Mouse (Mus musculus) macrophage (primary cell): ENCODE measurements around the gene Tead2. TPM values are rescaled to one million over a fixed set of nuclear protein-coding genes. Genes with fewer than 3 reads are reported as not detected.

Source experiments
- H3K27ac ChIP-seq: fragments of 350-480 bp; formaldehyde crosslinking; 2 replicates; pipeline ENCODE4 v1.9.0; 2021
- H3K36me3 ChIP-seq: fragments of 350-480 bp; formaldehyde crosslinking; 2 replicates; pipeline ENCODE4 v1.9.0; 2021; ENCODE audit errors: inconsistent target
- H3K4me3 ChIP-seq: fragments of 350-480 bp; formaldehyde crosslinking; 2 replicates; pipeline ENCODE4 v1.9.0; 2021; ENCODE audit errors: inconsistent target
- H3K79me2 ChIP-seq: fragments of 350-480 bp; formaldehyde crosslinking; 2 replicates; pipeline ENCODE4 v1.9.0; 2021; ENCODE audit errors: inconsistent target
- WGBS: methylation state at CpG from one replicate; pipeline ENCODE4 v1.1.7; 2026; ENCODE audit warnings: inconsistent platforms; ENCODE audit not compliant: missing documents; 5-methylcytosine and 5-hydroxymethylcytosine counted together
- polyA plus RNA-seq: library from polyadenylated mRNA; stranded (reverse); fragments of 250-400 nt; gene quantifications from 3 replicates; pipeline ENCODE4 v1.2.4, GENCODE M21; 2018; ENCODE audit warnings: inconsistent platforms

Gene Tead2
- polyA plus RNA-seq, 1 experiment from 2014 or later = not detected

DNA sequence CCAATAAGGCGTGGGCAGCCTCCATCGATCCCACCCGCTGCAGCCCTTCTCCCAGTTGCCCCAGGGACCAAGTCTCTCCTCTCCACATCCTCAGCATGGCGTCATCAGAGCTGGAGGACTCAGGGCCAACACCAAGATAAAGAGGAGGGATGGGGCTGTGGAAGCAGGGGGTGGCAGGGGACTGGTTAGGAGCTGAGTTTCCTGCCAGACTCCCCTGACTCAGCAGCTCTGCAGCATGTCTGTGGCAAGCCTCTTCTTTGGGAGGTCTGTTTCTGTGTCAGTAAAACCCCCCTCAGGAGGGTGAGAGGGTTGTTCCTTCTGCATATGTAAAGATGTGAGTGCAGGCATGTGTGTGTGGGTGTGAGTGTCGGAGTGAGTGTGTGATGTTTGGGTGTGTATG, 18.6 kb upstream of the Tead2 start:
- Histone ChIP-seq H3K4me3 (no peak overlapping the region), H3K36me3 (no peaks in the 10 kb centered on the region), H3K79me2 (no peaks in the 10 kb centered on the region), H3K27ac (no peak overlapping the region)
- WGBS = 60% methylated on average over 5 of the region's 5 CpGs

DNA sequence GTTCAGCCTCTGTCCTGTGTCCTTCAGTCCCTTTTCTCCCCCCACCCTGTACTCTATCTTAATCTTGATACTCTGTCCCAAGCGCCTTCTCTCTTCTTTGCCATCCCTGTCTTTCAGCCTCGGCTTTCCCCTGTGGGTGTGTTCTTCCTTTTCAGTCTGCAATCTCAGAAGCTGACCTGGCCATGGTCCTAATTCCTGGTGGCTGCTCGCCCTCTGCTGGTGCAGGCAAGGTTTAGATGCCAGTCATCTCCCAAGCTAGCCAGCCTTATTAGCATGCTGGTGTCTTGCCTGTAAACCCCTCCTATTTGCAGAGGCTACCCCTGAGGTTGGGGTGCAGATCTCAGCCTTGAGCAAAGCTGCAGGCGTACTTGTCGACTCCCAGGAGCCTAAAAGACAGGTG, 17.1 kb upstream of the Tead2 start:
- WGBS = 16% methylated on average over 5 of the region's 5 CpGs

DNA sequence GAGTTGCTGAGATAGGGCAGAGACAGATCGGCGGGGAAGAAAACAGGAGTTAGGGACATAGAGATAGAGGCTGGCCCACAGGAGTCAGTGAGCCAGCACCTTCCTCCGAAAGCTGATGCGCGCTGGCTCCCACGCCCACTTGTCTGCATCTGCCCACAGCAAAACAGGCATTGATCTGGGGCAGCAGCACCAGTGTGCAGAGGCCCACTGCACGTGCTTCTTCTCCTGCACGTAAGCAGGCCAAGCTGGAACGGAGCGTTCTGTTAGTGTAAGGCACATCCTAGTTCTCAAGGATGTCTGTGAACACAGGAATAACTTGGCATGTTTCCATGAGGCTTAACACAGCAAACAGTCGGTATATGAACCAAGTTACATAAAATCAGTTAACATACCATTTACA, 16.6 kb upstream of the Tead2 start:
- no peaks in the 10 kb centered on the region for H3K36me3 ChIP-seq
- H3K4me3 ChIP-seq = no peak overlapping the region
- WGBS = 91% methylated on average over 11 of the region's 11 CpGs
- H3K27ac ChIP-seq = no peak overlapping the region
- H3K79me2 ChIP-seq = no peaks in the 10 kb centered on the region

More for the DNA sequence above, 17.1 kb upstream of the Tead2 start:
- no peaks in the 10 kb centered on the region for H3K79me2 ChIP-seq
- H3K27ac ChIP-seq = no peak overlapping the region
- H3K4me3 ChIP-seq = no peak overlapping the region
- H3K36me3 ChIP-seq = no peaks in the 10 kb centered on the region

DNA sequence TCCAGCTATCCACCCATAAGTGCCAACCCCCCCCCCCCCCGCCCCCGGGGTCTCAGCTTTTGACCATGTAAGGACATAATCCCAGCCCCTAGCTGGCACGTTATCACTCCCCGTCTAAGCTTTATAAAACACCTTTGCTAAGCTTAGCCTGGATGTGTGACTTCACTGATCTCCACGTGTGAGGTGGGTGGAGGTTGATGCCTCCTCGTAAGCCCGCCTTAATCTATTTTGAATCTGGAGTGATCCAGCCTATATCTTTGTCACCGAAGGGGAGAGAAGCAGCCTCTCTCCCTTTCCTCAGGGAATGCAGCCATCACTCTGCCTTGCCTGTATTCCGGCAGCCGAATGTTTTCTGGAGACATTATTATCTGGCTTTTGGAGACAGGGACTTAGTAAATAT, 12.9 kb upstream of the Tead2 start:
- Histone ChIP-seq H3K36me3 (no peaks in the 10 kb centered on the region), H3K4me3 (no peak overlapping the region), H3K79me2 (no peaks in the 10 kb centered on the region), H3K27ac (no peak overlapping the region)
- 82% methylated on average over 8 of the region's 10 CpGs for WGBS

DNA sequence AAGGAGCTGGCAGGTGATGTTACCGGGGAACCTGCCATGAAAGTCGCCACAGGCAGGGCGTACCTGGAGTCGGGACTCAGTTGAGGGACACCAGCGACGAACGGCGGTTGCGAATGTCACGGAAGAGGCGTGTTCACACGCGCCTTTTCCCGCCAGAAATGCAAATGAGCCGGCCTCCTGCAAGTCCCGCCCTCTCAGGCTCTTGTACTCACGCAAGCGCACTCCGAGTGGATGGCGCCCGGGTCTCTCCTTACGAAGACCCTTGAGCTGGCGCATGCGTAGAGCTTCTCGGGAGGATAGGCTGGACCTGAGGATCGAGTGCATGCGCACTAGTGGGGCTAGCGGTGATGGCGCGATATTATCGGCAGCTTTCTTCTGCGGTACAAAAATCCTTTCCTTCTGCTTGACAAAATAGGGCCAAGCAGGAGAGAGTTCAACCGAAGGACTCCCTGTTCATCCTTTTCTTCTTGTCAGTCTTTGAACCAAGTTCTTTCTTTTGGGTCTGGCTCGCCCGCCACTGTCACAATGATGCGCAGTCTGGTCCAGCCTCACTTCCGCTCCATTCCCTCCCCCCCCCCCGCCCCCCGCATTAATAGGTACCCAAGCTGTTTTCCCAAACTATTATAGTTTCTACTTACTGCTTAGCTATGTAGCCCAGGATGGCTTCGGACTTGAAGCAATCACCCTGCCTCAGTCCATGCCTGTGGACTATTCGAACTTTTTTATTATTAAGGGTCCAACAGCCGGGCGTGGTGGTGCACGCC, 11.0 kb upstream of the Tead2 start, which contains the start of gene Ccdc155:
Gene Ccdc155, minus strand, starts transcription at position 513 of the 764 bp plus-strand sequence.
- Histone ChIP-seq H3K36me3 (no peaks in the 10 kb centered on the region), H3K27ac (no peak within 1 kb of the TSS), H3K4me3 (peak within 1 kb of the TSS; percentile 29), H3K79me2 (no peaks in the 10 kb centered on the region)
- 5% methylated on average over 41 of the region's 44 CpGs for WGBS

DNA sequence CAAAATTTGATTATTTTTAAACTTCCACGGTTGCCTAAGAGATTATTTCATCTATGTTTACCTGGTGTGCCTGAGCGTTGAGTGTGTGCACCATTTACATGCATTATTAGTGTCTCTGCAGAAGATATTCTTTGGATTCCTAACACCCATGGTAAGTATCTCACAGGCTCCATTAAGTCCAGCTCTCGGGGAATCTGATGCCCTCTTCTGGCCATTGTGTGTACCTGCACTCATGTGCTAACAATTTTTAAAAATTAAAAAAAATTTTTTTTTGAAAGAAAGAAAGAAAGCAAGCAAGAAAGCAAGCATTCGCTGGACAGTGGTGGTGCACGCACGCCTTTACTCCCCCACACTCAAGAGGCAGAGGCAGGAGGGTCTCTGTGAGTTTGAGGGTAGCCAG, 7.3 kb upstream of the Tead2 start:
- H3K27ac ChIP-seq = no peak overlapping the region
- H3K36me3 ChIP-seq = no peaks in the 10 kb centered on the region
- no peak overlapping the region for H3K4me3 ChIP-seq
- WGBS = 89% methylated on average over 6 of the region's 6 CpGs
- H3K79me2 ChIP-seq = no peaks in the 10 kb centered on the region

DNA sequence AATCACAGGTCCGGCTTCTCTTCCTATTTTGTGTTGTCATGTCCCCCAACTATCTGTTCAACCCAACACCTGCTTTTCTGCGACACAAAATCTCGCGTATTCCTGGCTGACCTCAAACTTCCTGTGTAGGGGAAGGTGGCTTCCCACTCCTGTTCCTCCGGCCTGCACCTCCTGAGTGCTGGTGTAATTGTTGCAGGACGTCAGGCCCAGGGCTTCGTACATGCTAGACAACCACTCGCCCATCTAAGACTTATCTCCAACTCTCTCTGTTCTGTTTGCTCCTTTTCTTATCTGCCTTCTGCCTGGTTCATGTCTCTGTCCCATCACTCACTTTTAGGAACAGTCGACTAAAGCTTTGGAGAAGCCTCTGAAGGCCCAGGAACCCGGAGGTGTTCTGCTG, 4.5 kb upstream of the Tead2 start:
- no peak overlapping the region for H3K27ac ChIP-seq
- 18% methylated on average over 10 of the region's 10 CpGs for WGBS
- H3K4me3 ChIP-seq = no peak overlapping the region
- H3K79me2 ChIP-seq = no peaks in the 10 kb centered on the region
- H3K36me3 ChIP-seq = no peaks in the 10 kb centered on the region

DNA sequence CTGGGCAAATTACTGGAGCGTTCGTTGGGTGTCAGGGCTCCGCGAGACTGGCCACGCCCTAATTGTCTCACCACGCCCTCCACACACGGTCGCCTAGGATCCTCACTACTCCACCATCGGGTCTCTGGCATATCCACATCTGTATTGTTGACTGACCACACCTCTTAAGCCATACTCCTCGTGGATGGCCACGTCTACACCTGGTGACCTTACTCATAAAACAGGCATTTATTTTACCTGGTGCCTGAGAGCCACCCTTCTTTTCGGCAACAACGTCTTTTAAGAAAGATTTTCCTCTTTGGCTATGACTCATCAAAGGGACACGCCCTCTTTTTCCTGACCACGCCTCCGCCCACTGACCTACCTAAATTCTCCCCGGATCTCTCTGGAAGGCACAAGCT, 3.7 kb upstream of the Tead2 start, which contains the start of gene Dkkl1:
Gene Dkkl1, minus strand, starts transcription at position 297 of the 401 bp plus-strand sequence.
- H3K27ac ChIP-seq = no peak within 1 kb of the TSS
- no peak within 1 kb of the TSS for H3K4me3 ChIP-seq
- no peaks in the 10 kb centered on the region for H3K36me3 ChIP-seq
- no peaks in the 10 kb centered on the region for H3K79me2 ChIP-seq
- 2% methylated on average over 17 of the region's 17 CpGs for WGBS

DNA sequence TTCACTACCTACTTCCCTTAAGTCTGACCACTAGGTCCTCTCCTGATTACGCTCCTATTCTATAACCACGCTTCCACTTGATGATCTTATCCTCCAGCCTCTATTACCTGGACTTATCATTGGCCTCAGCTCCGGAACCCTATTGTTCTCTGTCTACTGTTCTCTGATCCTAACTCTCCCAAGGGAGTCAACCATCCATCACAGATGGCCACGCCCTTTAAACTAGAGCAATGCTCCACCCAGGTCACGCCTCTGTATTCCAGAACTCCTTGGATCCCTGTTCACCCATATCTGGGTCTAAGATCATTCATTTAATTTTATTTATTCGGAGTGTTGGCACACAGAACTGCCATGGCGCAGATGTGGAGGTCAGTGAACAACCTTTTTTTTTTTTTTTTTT, 3.2 kb upstream of the Tead2 start:
- Histone ChIP-seq H3K79me2 (no peaks in the 10 kb centered on the region), H3K4me3 (no peak overlapping the region), H3K36me3 (no peaks in the 10 kb centered on the region), H3K27ac (no peak overlapping the region)
- WGBS = 88% methylated on average over 7 of the region's 7 CpGs

DNA sequence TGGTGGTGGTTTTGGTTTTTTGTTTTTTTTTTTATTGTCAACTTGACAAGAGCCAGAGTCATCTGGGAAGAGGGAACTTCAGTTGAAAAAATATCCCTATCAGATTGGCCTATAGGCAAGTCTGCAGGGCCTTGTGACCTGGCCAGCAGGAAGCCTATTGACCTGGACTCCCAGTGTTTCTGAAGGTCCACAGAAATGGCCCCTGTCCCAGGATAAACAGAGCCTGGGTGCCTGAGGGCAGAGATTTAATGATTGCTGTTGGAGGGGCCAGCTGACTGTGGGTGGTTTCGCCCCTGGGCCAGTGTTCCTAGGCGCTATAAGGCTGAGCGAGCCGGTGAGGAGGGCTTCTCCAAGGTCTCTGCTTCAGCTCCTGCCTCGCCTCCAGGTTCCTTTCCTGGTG, 1.8 kb upstream of the Tead2 start:
- H3K4me3 ChIP-seq = no peak overlapping the region

DNA sequence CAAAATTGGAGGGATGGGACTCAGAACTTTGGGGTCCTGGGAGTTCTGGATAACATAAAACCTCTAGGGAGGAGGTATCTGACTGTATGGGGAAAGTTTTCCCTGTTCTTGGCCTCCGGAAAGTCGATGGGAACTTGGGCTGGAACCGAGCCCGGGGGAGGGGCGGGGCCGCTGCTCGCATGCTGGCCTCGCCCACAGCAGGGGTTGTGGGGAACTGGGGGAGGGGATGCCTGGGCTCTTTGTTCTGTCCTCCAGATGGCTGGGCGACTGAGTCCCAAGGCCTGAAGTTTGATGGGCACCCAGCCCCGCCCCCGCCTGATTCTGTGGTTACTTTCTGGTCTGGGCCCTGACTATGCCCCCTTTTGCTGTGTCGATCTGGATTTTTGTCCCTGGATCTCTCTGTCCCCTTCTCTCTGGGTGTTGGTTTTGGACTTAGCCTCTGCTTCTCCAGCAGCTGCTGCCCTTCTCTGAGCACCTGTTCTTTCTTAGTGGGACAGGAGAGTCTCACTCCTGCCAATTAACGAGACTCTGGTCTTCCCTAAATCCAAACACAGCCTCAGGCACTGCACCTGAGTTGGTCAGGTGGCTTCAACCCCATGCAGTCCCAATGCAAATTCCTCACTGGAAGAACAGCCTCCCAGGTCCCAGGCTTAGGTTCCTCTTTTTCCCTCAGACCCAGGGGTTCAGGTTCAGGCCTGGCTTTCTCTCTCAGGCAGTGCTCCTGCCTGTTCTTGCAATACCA, 1.1 kb downstream of the Tead2 start:
- 14% methylated on average over 13 of the region's 13 CpGs for WGBS
- no peaks in the 10 kb centered on the region for H3K36me3 ChIP-seq
- no peaks in the 10 kb centered on the region for H3K79me2 ChIP-seq
- no peak overlapping the region for H3K27ac ChIP-seq
- no peak overlapping the region for H3K4me3 ChIP-seq

More for the DNA sequence above, 1.8 kb upstream of the Tead2 start:
- Histone ChIP-seq H3K27ac (no peak overlapping the region), H3K79me2 (no peaks in the 10 kb centered on the region), H3K36me3 (no peaks in the 10 kb centered on the region)
- WGBS = 92% methylated on average over 5 of the region's 5 CpGs

DNA sequence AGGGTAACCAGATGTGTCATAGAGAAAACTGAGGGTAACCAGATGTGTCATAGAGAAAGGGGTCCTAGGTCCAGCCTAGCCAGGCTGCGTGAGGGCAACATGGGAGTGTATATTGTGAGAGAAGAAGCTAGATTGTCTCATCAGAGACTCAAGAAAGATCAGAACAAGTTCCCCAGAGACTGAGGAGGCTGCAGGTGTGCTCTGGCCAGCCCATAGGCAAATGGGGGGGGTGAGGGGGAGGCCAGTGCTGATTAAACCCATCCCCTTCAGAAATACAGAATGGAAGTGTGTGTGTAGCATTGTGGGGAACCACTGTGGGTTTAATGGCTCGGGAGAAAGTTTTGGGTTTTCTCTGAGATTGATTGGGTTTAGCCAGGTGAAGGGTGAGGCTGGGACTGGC, 6.1 kb downstream of the Tead2 start:
- H3K4me3 ChIP-seq = no peak overlapping the region
- 65% methylated on average over 2 of the region's 2 CpGs for WGBS
- H3K79me2 ChIP-seq = no peaks in the 10 kb centered on the region
- no peaks in the 10 kb centered on the region for H3K36me3 ChIP-seq
- no peak overlapping the region for H3K27ac ChIP-seq

DNA sequence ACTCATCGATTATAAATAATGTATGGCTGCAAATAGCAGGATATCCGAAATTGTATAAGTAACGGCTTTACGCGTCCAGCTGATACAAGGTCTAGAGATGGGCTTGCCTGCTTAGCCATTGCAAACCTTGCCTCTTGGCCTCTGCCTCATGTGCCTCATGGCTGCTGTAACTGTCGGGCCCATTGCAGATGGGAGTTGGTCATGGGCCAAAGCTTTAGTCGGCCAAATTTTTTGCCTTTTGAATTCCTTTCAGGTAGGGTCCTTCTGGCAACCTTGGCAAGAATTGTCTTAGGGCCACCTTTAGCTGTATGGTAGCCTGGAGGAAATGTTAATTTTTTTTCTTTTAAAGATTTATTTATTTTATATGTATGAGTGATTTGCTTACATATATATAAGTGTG, 9.3 kb downstream of the Tead2 start:
- 88% methylated on average over 7 of the region's 7 CpGs for WGBS
- no peak overlapping the region for H3K4me3 ChIP-seq
- H3K36me3 ChIP-seq = no peaks in the 10 kb centered on the region
- no peaks in the 10 kb centered on the region for H3K79me2 ChIP-seq
- no peak overlapping the region for H3K27ac ChIP-seq

DNA sequence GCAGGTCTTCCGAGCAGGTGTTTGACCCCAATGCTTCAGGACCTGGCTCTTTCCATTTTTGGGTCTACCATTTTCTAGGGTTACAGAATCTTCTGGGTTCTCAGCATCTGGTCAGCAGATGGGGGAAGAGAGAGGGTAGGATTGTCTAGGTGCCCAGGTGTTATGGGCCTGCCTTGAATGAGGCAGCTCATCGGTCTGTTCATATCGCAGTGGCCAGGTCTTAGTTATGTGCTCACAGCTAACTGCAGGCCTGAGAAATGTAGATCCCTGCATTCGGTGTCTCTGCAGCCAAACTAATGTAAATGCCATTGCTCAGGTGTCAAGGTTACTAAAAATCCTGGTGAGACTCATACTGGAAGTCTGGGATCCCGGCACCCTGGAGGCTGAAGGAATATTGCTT, 10.9 kb downstream of the Tead2 start:
- WGBS = 97% methylated on average over 5 of the region's 5 CpGs
- H3K36me3 ChIP-seq = no peaks in the 10 kb centered on the region
- no peaks in the 10 kb centered on the region for H3K79me2 ChIP-seq
- no peak overlapping the region for H3K27ac ChIP-seq
- H3K4me3 ChIP-seq = no peak overlapping the region

DNA sequence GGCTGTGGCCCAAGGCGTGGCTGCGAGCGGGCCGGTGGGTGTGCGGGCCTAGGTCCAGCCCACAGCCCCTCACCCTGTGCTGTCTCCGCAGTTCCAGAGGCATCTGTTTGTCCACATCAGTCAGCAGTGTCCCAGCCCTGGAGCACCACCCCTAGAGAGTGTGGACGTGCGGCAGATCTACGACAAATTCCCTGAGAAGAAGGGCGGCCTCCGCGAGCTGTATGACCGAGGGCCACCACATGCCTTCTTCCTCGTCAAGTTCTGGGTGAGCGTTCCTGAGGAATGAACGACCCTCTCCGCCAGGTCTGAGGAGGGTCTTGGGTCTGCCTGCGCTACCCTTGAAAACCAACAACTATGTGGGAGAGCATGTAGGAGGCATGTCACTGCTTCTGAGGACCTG, 13.0 kb downstream of the Tead2 start:
- Histone ChIP-seq H3K79me2 (no peaks in the 10 kb centered on the region), H3K4me3 (no peak overlapping the region), H3K27ac (no peak overlapping the region), H3K36me3 (0 out of 2 replicates have a peak, but pooled peaks cover 3% of the 10 kb centered on the region)
- WGBS = 97% methylated on average over 18 of the region's 18 CpGs
